Mouse (Mus musculus) lung, adult 2 months (tissue): Measurements from ENCODE around the gene Opcml.

Experiments used
- CTCF ChIP-seq: fragments of 200-500 bp; IDR thresholded peaks from 2 replicates; pipeline ENCODE4 v1.5.1; 2011; ENCODE audit warnings: mild to moderate bottlenecking, low read length, control low read depth; ENCODE audit not compliant: insufficient read depth
- POLR2A ChIP-seq: fragments of 200-500 bp; IDR thresholded peaks from 2 replicates; pipeline ENCODE4 v1.6.1; 2011; ENCODE audit warnings: low read depth, mild to moderate bottlenecking, control low read depth, low read length, borderline replicate concordance; ENCODE audit errors: extremely low read depth

DNA sequence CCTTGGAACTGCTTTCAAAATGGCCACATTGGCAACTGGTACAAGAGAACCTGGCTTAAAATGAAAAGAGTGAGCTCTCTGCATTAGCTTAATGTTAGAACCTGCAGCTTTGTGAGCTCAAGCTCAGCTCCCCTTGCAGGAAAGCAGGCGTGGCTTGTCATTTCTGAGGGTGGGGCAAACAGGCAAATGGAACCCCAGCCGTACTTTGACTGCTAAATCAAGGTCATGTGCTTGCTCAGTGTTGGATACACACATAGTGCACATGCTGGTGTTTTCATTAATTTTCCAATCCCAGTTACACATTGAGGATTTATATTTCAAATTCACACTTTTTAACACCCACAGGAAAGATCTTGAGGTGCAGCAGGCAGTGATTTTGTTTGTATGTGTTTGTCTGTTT lies 781.1 kb downstream of the Opcml start:
- TF ChIP-seq POLR2A (no peak), CTCF (no peak)
